Mouse (Mus musculus): ENCODE results near the gene Mea1.

Mea1 gene

DNA sequence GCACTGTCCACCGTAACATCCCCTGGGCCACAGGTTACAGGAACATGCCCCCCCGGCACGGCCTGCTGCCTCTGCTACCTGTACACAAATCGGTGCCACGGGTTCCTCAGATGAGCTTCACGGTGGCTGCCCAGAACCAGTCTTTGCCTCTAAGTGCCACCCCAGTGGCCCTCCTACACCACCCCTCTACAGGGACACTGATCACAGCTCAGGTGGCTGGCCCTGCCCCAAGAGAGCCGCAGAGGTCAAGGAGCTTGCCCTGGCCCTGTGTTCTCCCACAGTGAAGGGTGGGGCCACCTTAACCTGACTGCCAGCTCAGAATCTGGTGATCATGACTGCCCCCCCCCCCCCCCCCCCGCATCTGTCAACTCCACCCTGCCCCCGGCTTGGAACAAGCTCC is at the start of gene Mea1:
Mea1 (plus strand) TSS at position 378 of the 400 bp plus-strand sequence.
- peak; percentile 82 to 87 for DNase-seq

DNA sequence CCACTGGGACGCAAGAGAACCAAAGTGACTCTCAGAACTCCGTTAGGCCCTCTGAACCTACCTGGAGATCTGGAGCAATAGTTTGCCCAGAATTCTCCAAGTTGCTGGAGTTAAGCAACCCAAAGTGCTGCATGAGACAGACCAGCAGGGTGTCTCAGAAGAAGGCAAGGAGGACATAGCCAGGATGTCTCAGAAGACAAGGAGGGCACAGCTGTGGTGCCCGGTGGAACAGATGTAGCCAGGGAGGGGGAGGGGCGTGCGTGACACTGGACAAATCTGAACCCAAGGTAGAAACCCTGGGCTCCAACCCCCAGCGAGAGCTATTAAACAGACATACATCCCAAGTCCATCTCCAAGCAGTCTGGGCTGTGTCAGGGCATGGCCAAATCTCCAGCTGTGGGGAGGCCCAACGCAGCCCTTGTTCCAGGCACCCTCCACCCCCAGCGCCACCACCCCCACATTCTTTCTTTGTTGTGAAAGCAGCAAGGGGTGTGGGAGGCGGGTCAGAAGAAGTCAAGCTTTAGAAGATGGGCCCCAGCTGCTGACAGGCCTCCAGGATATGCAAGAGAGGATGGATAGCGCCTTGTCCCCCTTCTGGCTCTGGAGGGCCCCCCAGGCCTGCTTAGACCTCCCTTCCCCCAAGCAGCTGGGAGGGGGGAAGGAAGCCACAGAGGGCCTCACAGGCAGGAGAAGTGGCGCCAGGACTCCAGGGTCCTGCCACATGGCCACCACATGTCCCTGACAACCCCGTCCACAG is 48.7 kb upstream of the Mea1 start:
- DNase-seq, result peak; percentile 72 to 74

DNA sequence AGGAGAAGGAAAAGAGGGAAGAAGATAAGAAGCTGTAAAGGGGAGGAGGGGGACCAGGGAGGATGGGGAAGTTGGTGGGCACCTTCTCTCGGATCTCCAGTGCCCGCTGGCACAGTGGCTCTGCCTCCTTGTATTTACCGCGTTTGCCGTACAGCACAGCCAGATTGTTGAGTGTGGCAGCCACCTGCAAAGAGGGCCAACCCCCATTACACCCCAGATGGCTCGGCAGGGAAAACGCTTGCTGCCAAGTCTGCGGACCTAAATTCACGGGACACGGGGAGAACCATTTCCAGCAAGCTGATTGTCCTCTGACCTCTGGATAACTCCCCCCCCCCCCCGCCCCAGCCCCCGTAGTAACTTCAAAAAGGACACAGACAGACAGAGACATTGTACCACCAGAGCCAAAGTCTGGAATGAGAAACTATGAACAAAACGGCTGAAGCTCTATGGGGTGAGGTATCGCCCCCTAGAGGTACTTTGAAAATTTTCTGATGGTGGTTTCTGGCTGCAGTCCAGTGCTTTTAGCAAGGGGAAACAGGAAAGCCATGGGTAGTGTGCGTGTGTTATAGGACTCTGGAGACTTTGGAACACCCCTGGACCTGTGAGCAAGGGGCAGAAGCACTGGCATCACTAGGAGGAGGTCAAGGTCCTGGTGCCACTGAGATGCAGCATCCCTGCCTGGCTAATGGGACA is 41.6 kb upstream of the Mea1 start:
- peak; percentile 53 to 76 for DNase-seq

DNA sequence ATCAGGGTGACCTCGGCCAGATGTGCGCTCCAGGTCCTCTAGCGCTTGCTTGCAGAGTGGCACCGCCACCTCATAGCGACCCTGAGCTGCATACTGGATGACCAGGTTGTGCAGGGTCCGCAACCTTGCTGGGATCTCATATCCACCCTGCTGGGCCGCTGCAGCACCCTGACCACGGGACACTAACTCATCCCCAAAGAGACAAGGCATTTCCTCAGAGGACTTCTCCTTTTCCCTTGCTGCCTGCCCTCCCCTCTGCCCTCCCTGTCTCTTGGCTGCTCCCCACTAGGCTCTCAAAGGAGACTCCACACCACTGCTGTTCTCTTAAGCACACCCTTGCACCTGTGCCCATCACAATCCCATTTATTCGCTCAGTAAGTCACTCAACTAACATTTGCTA is 38.7 kb upstream of the Mea1 start:
- no peak for DNase-seq

DNA sequence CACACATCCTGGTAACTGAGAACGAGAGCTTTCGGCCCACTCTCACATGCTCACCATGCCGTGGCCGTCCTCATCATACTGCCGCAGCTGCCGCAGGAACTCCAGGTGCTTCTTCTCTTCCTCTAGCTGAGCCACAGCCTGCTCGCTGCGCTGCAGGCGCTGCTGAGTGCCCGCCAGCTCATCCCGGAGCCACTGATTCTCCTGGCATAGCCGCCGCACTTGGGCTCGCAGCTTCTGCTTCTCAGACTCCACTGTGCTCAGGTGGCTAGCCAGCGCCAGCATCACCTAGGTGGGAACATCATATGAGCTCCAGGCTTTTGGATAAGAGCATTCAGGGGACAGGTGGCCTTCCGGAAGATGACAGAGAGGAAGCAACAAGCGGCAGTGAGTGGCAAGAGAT is 36.5 kb upstream of the Mea1 start:
- DNase-seq, result no peak

DNA sequence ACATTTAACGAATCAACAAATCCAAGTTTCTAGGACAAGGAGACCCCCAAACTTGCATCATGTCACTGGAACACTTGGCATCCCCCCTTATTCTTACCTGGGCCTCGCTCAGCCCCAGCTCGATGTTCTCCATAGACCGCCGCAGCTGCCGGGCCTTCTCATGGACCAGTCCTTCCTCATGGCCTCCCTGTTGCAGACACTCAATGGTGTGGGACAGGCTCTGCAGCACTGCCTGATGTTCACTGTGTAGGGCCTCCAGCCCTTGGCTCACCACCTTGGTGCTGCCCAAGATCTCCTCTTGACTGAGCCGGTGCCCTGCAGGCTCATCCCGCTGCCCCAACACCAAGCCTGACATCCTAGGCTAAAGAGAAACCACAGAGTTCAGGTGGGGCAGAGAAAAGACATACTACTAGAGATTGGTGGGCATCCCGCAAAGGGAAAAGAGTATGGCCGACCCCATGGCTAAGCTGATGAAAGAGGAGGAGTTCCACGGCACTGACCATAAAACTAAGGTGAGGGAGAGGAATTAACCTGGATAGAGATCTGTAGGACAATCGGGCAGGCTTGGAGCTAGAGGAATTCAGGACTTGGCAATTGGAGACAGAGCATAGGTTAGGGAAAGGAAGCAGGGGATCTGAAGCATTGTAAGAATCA is 34.3 kb upstream of the Mea1 start:
- DNase-seq, result no peak

DNA sequence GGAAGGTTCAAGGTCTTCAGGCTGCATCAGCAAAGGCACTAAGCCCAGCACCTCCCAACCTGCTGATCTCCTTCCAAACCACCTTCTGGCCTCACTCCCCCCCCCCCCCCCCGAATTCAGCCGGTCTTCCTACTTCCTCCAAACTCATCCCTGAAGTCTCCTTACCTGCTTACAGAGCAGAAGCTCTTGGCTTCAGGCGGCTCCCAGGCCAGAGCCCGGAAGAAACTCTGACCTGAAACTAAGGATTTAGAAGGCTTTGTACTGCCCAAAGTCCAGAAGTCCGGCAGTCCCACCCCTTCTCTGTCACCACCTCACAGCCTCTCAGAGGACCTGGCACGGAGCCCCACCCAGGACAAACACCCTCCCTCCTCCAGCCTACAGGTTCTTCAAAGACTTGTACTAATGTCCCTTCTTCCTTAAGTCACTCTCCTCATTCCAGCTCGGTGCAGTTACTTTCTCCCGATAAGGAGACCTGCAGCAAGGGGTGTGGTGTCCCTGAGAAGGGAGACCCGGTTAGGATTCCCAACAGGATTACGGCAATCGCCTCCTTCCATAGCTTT is 33.6 kb upstream of the Mea1 start:
- peak; percentile 87 to 90 for DNase-seq

DNA sequence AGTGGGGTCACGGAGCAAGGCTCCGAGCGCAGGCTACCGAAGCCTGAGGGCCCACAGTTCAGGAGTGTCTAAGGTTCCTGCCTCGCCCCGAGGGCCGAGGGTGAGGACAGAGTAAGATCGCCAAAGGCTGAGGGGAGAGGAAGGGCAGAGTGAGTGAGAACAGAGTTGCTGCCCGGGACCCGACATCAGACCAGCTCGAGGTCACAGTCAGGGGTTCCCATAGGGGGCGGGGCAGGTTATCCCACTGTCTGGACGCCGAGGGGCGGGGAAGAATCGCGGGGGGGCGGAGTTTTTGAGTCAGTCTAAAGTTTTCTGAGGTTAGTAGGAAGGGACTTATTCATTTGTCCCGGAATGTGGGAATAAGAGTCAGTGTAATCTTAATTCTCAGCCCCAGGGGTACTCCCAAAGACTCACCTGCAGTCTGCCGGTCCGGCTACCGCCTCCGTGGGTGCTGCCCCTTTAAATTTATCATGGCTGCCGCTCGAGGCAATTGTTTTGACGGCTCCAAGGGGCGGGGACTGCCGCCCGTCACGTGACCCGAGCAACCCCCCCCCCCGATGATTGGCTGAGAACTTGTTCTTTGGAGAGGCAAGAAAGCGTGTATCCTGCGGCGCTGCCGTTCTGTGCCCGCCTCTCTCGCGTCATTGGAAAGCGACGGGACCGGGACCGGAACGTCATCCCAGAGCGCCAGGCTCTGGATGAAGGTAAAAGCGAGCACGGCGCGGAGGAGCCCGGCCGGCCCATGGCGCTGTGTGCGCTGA is 32.9 kb upstream of the Mea1 start, which contains the start of the genes Klc4 and Mrpl2:
Klc4 (minus strand) TSS at position 462 of the 761 bp plus-strand sequence.
Mrpl2 (plus strand) TSS at position 669 of the 761 bp plus-strand sequence.
- DNase-seq, result peak; percentile 98 to 99

DNA sequence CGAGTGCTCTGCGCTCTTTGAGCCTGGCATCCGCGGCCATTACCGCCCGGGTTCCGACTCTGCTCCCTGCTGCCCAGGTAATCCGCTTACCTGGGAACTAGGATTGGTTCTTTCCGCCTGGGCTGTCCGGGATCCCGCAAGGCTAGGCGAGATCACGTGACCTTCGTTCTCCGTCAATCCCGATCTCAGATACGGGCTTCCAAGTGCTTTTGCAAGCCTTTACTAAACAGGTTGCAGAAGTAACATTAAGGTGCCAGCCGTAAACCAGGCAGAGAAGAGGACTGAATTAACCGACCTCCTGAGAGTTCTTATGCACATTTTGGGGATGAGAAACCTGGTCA is 32.3 kb upstream of the Mea1 start:
- DNase-seq, result no peak

DNA sequence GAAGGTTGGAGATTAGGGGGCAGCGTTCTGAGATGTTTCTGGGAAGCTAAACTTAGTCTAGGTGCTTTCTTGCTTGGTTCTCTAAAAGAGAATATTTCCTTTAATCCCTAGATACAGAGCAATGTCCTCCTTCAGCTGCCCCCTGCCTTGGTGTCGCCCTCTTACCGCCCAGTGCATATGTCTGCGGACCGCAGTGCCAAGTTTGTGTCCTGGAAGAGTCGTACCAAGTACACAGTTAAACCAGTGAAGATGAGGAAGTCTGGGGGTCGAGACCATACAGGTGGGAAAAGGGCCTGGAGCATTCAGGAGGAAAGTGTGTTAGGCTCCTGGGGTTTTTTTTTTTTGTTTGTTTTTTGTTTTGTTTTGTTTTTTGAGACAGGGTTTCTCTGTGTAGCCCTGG is 31.3 kb upstream of the Mea1 start:
- no peak for DNase-seq

DNA sequence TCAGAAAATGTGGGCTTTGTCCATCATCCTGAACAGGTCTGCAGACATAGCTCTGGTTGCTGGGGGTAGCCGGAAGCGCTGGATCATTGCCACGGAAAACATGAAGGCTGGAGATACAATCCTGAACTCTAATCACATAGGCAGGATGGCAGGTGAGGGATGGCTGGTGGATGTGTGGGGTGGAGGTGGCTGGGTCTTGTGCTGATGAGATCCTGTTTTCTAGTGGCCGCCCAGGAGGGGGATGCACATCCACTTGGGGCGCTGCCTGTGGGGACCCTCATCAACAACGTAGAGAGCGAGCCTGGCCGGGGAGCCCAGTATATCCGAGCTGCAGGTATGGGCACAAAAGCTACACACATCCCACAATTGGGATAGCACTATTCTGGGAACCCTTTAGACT is 30.2 kb upstream of the Mea1 start:
- DNase-seq, result no peak

DNA sequence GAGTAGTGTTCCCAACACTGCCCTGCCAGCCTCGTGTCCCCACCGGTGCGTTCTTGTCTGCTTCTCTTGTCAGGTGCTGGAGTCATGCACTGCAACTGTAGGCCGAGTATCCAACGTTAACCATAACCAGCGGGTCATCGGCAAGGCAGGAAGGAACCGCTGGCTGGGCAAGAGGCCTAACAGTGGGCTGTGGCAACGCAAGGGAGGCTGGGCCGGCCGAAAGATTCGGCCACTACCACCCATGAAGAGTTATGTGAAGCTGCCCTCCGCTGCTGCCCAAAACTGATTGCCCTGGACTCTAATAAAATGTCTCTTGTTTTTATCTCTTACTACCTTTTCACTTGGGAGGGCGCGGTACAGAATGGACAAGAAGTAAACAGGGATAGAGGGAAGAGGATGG is 28.8 kb upstream of the Mea1 start:
- no peak for DNase-seq

DNA sequence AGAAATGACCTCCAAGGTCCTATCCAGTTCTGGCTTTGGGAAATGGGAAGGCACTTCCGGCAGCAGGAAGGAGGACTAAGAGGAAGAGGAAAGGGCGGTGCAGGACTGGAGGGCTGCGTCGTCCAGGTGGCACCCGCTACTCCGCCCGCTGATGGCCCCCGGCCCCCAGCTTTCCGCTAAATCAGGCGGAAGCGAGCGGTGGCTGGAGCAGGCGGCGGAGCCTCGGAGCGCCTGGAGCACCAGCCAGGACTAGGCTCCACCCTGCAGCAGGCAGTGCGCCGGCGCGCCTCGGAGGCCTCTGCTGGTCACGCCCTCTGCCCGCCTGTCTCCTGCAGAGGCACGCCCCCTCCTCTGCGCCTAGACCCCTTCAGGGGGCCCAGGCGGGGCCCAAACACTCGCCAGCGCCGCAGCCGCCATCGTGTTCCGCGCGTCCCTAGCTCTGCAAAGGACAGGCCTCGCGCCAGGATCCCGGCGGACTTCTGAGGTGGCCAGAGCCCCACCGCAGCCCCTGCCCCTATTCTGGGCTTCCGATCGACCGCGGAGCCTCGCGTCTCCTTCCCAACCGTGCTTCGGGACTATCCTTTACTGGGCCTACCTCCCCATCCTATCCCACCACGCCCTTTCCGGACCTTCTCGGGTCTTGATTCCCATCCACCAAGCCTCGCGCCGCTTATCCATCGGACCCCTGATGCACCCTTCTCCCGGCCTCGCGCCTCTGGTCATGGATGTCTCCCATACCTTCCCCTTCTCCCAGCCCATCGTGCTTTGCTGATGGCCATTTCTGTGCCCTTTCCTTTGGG is 28.2 kb upstream of the Mea1 start, which contains the start of gene Cul7:
Cul7 (plus strand) TSS at position 106 of the 800 bp plus-strand sequence.
- peak; percentile 92 to 94 for DNase-seq

DNA sequence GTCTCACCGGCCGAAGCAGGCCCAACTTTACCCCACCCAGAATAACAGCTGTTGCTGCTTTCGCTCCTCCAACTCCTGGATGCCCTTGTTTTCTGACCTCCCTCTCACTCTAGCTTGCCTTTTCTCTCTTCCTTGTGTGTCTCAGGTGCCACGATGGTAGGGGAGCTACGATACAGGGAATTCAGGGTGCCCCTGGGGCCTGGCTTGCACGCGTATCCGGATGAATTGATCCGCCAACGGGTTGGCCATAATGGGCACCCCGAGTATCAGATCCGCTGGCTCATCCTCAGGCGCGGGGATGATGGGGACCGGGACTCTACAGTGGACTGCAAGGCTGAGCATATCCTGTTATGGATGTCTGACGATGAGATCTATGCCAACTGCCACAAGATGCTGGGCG is 27.3 kb upstream of the Mea1 start:
- no peak for DNase-seq

DNA sequence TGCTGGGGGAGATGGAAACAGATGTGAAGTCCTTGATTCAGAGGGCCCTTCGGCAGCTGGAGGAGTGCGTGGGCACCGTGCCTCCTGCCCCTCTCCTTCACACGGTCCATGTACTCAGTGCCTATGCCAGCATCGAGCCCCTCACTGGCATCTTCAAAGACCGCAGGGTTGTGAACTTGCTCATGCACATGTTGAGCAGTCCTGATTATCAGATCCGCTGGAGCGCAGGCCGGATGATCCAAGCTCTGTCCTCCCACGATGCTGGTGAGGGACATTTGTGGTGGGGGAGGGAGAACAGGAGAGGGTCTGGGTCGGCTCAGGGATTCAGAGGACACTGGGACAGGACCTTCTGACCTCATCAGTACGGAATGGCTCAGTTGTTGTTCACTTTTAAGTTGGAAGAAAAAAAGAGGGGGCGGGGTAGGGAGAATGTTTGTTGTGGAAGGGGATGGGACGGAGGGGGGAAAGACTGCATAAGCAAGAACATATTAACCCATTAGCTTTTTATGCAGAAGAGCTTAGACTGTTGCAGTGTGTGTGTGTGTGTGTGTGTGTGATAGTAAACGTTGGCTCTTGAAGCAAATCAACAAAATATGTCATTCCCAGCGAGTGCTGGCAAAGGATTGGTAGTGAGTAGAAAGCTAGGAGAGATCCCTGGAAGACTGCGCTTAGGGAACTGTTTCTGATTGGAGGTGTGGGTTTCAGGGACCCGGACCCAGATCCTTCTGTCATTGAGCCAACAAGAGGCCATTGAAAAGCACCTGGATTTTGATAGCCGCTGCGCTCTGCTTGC is 26.6 kb upstream of the Mea1 start:
- no peak for DNase-seq

DNA sequence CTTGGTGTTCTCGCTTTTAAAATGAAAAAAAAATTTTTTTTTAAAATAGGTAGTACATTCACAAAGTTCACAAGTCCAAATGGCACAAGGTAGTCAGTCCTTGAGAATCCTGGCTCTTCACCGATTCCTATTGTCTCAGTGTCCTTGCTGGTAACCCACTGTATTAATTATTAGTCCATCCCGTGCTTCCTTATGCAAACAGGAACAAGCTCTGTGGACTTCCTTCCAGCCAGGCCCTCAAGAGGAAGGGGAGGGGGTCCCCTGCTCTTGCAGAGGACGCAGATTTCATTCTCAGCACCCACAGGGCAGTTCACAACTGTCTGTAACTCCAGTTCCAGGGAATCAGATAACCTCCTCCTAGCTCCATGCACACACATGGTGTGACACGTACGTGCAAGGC is 22.5 kb upstream of the Mea1 start:
- no peak for DNase-seq

DNA sequence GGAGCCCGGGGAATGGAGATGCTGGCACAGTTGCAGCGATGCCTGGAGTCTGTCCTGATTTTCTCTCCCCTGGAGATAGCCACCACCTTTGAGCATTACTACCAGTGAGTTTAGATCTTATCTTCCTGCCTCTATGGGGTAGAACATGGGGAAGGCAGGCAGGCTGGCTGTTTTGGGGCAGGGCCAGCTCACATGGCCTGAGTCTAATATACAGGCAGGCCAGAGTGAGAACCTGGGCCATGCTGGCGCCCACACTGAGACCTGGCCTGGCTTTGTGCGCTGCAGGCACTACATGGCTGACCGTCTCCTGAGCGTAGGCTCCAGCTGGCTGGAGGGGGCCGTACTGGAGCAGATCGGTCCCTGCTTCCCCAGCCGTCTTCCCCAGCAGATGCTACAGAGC is 17.2 kb upstream of the Mea1 start:
- DNase-seq, result no peak

DNA sequence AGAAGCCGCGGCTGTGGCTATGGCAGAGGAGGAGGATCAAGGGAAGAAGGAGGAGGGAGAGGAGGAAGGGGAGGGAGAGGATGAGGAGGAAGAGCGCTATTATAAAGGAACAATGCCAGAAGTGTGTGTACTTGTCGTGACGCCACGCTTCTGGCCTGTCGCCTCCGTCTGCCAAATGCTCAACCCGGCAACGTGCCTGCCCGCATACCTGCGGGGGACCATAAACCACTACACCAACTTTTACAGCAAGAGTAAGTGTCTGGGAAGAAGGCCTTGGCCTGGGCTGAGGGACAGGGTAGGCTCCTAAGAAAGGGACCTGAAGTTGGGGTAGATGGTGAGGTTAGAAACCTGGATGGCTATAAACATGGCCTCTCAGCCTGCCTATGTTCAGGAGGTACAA is 16.6 kb upstream of the Mea1 start:
- DNase-seq, result no peak

DNA sequence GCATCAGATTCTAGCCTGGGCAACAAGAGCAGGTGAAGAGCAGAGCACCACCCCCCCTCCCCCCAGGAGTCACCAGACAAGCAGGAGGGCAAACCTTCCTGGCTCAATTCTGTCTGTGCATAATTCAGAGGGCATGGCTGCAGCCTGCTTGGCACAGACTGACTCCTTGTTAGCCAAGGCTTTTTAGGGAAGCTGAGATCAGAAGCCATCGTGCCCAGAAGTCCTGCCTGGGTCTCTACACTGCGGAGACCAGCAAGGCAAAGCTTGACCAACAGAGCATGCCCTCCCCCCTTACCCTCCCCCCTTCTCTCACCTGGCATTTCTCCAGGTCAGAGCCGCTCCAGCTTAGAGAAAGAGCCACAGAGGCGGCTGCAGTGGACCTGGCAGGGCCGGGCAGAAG is 15.9 kb upstream of the Mea1 start:
- no peak for DNase-seq

DNA sequence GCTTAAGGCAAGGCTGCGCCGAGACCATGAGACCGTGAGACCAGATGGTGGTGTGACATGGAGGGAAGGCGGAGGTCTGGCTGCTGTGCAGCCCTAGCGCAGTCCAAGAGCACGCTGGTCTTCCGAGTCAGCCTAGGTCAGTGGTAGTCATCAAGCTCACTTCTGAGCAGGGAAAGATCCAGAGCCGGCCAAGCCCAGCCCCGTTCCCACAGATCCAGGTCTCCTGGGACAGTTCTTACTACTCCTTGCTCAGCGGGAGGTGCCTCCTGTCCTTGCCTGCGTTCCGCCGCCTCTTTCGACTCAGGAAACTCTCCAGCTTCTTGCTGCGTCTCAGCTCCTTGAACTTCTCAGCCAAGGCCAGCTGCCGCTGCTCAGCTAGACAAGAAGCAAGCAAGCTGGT is 10.9 kb upstream of the Mea1 start:
- no peak for DNase-seq

DNA sequence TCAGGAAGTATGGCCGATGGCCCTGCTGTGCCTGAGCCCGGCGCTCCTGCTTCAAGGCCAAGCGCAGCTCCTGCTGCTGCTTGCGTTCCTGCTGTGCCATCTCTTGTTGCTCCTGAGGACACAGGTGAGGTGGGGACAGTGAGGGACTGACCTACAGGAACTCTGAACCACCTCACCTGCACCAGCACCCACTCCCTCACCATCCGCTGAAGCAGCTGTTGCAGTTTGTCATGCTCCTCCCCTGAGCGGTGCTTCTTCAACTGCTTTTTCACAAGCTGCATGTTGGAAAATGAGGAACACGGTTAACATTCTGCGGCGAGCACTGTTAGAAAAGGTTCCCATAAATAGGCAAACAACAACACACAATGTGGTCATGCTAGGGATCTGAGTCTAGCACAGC is 8.7 kb upstream of the Mea1 start:
- no peak for DNase-seq

All from lung, adult 18-20 months (tissue).